Mouse (Mus musculus): Measurements from ENCODE around the gene Pih1d1.
"Not testable (repeated sequence)": the region's sequence is repeated elsewhere in the genome, so short reads cannot be mapped to it uniquely, and the experiment has no call there.

Gene Pih1d1

GRCm38 (mm10) chr7:45154096-45154992, at the start of gene Pih1d1, which contains the start of gene Aldh16a1:
Gene Pih1d1, plus strand, starts transcription at chr7:45154303.
Gene Aldh16a1, minus strand, starts transcription at chr7:45154584.
- DNase-seq (ENCODE audit: low read depth, low spot score), result peak; percentile 90

DNA sequence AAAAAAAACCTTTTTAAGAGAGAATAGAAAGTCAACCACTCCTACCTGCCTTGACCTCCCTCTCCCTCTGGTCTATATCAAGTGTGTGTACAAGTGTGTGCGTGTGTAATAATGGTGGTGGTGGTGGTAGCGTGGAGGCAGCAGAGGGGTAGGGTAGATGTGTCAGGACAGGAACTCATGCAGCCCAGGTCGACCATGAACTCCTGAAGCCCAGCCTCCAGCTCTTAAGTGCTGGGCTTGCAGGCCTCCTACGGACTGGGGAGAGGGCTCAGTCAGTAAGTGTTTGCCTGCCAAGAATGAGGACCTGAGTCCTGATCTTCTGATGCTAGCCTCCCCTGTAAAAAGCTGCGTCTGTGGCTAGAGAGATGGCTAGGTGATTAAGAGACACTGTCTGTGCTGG, 49.2 kb upstream of the Pih1d1 start:
- DNase-seq (ENCODE audit: low read depth, low spot score), result no peak

DNA sequence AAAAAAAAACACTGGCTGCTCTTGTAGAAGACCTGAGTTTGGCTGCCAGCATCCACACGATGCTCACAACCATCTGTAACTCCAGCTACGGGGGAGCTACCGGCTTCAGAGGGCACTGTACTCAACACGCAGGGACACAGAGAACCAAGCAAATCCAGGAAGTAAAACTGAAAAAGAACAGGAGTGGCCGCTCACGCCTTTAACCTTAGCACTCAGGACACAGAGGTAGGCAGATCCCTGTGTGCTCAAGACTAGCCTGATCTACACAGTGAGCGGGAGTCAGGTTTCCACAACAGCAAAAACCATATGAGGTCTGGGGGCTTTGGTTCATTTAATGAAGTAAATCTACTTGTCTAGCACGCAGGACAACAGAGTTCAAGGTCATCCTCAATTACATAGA, 48.6 kb upstream of the Pih1d1 start:
- no peak for DNase-seq (ENCODE audit: low read depth, low spot score)

DNA sequence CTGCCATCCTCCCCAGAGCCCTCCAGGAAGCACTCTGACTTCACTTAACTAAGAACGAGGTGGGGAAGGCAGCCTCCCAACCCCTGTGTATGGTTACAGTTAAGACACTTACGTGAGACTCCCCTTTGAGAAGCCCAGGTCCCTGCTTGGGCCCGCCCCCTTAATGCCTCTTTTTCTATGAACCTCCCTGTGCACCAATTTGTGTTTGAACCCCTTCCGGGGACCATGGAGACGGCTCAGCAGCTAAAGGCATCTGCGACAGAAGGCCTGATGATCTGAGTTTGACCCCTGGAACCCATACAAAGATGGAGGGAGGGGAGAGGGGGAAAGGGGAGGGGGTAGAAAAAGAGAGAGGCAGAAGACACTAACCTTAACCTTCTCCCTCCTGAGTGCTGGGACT, 47.7 kb upstream of the Pih1d1 start:
- DNase-seq (ENCODE audit: low read depth, low spot score), result no peak

- no peak for DNase-seq (ENCODE audit: low read depth, low spot score)
Observed at GRCm38 (mm10) chr7:45107052-45107645, 47.0 kb upstream of the Pih1d1 start.

DNA sequence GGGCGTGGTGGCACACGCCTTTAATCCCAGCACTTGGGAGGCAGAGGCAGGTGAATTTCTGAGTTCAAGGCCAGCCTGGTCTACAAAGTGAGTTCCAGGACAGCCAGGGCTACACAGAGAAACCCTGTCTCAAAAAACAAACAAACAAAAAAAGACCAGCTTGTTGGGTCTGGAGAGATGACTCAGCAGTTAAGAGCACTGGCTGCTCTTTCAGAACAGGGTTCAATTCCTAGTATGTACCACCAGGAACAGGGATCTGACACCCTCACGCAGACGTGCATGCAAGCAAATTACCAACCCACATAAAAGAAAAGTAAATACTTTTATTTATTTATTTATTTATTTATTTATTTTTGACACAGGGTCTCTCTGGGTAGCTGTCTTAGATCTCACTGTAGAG, 44.0 kb upstream of the Pih1d1 start:
- not testable (repeated sequence) for DNase-seq (ENCODE audit: low read depth, low spot score)

- DNase-seq (ENCODE audit: low read depth, low spot score), result no peak
Observed at GRCm38 (mm10) chr7:45111940-45112339, 42.2 kb upstream of the Pih1d1 start.

DNA sequence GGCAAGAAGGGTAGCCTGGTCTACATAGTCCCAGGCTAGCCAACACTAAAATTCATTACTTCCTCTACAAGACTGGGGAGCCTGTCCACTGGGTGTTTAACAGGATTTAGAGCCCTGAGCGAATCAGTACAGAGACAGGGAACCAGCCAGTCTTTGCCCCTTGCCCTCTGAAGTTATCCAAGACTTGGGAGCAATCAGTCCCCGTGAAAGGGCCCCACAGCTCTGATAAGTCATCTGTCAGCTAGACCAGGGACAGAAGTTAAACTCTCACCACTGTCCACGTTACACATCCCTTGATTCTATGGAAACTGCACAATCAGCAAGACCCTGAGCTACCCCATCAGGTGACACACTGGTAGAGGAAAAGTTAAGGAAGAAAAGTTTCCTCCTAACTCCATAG, 41.6 kb upstream of the Pih1d1 start:
- DNase-seq (ENCODE audit: low read depth, low spot score), result no peak

DNA sequence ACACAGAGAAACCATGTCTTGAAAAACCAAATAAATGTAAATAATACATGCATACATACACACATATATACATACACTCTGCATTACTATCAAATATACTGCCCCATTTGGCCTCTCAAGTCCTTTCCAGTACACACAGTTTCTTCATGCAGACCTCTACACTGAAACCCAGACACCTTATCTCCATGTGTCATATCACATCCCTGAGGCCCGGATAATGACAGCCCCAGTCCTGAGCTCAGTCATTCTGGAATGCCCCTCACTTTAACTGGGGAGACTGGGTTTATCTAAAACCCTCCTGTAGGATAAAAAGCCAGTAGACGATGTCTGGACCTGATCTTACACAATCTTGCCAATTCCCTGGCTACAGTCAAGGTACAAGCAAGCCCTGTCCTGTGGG, 40.6 kb upstream of the Pih1d1 start:
- no peak for DNase-seq (ENCODE audit: low read depth, low spot score)

DNA sequence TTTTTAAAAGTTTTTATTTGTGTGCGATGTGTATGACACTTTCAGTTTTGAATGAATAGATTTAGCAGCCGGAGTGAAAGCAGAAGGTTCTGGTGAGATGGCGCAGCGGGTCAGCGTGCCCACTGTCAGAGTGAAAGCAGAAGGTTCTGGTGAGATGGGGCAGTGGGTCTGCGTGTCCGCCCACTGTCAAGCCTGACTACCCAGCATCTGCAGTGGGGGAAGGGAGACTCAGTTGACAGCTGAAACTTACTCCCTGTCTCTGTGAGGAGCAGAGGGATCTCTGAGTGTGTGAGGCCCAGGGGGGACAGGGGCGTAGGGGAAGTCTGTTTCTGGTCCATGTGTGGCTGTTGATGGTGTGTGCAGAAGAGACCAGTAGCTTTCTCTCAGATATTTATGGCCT, 36.5 kb upstream of the Pih1d1 start:
- no peak for DNase-seq (ENCODE audit: low read depth, low spot score)

DNA sequence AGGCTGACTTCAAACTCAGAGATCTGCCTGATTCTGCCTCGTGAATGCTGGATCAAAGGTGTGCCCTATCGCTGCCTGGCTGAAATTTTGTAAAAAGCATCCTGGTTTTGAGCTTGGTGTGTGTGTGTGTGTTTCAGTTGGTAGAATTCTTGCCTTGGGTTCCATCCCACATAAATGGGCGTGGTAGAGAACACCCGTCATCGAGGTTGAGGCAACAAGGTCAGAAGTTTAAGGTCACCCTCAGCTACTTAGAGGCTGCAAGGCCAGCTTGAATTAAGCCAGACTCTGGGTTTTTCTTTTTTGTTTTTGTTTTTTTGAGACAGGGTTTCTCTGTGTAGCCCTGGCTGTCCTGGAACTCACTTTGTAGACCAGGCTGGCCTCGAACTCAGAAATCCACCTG, 35.8 kb upstream of the Pih1d1 start:
- DNase-seq (ENCODE audit: low read depth, low spot score), result no peak

DNA sequence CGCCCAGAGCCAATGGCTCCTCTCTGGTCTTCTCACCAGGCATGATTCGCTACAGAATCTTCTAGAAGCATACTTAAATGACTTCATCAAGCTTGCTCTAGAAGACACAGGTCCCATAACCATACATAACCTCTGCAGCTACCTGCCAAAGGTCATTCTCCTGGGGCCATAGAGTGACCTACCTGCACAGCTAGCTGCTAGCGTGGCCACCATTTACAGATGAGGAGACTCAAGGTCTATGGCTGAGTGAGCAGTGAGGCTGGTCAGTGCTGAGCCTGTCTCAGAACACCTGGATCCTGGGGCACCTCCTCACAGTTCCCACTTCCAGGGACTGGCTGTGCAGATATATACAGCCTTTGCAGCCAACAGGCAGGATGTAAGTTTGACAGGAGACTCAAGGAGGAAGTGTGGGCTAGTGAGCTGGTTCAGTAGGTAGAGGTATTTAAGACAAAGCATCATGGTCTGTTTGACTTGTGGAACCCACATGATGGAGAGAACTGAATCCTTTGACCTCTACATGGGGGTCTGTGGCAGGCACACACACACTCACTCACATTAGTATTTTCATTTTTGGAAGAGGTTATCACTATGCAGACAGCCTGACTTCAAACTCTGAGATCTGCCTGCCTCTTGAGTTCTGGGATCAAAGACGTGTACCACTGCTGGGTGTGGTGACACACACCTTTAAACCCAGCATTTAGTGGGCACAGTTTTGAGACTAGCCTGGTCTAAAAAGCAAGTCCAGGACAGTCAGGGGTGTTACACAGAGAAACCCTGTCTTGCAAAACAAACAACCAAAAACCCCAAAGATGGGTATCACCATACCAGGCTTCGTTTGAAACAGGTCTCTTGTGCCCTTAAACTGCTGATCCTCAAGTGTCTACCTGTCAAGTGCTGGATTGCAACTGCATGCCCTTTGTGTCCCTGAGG, 34.1 kb upstream of the Pih1d1 start:
- no peak for DNase-seq (ENCODE audit: low read depth, low spot score)

- DNase-seq (ENCODE audit: low read depth, low spot score), result no peak
Observed at GRCm38 (mm10) chr7:45121404-45121803, 32.7 kb upstream of the Pih1d1 start.

DNA sequence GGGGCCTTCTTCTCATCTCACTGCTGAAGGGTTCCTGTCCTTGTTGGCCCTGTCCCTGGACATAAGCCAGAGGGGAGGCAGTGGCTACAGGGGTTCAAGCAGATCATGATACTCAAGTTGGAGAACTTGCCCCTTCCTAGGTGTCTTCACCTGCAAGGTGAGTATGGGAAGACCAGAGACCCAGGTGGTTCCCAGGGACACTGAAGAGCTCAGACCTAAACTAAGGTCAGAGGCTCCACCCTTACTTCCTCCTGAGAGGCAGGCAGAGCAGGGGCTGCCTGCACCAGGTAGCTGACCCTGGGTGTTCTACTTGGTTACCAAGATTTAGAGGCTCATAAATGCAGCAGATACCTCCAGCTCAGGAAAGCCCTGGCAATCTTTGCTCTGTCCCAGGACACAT, 32.1 kb upstream of the Pih1d1 start:
- DNase-seq (ENCODE audit: low read depth, low spot score), result no peak

DNA sequence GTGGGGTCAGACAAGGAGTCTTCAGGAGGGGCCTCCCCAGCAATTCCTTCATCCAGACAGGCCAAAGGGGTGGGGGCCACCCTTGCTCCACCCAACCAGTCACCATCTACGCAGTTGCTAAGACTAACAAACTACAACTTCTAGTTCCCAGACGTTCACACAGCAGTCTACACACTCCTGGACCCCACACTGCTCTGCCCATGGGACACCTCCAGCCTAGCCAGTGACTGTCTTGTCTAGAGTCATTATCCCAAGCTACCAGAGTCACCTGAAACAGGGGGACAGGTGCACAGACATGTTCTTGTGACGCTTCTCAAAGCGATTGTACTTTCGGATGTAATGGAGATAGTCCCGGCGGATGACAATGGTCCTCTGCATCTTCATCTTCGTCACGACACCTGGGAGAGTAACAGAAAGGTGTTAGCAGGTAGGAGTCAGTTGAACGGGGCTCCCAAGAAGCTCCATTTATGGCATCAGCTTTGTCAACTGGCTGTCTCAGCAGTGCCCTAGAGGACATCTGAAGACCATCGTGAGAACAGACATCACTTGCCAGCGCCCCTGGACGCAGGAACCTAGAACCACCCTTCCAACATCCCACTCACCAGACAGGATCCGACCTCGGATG, 31.4 kb upstream of the Pih1d1 start:
- DNase-seq (ENCODE audit: low read depth, low spot score), result no peak

DNA sequence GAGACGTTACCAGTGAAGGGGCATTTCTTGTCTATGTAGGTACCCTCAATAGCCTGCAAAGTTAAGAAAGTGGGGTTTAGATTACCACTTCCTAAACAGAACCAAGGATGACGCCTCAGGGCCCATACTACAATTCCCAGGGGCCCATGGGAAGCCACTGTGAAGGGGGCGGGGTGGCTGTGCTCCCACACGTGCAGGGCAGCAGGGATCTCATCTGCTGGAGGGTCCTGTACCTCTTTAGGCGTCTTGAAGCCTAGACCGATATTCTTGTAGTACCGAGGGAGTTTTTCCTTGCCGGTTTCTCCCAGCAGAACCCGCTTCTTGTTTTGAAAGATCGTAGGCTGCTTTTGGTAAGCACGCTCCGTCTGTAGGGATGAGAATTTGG, 30.9 kb upstream of the Pih1d1 start:
- DNase-seq (ENCODE audit: low read depth, low spot score), result no peak

GRCm38 (mm10) chr7:45124224-45125143, 29.6 kb upstream of the Pih1d1 start, which contains the start of gene Rps11:
Gene Rps11, minus strand, starts transcription at chr7:45124439.
- peak; percentile 99 for DNase-seq (ENCODE audit: low read depth, low spot score)

DNA sequence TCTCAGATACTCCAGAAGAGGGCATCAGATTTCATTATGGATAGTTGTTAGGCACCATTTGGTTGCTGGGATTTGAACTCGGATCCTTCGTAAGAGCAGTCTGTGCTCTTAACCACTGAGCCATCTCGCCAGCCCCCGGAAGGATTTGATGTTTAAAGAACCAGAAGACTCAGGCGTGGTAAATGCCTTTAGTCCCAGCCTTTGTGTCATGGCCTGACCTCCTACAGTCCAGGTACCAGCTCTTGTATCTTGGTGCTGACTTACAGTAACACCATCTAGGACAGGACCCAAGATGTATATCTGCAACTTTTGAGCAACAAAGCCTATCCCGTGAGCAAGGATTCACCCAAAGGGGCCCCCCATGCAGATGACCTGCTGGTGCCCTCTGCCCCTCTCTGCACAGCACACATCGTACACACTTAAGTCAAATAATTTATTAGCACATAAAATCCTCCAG, 28.9 kb upstream of the Pih1d1 start:
- no peak for DNase-seq (ENCODE audit: low read depth, low spot score)

DNA sequence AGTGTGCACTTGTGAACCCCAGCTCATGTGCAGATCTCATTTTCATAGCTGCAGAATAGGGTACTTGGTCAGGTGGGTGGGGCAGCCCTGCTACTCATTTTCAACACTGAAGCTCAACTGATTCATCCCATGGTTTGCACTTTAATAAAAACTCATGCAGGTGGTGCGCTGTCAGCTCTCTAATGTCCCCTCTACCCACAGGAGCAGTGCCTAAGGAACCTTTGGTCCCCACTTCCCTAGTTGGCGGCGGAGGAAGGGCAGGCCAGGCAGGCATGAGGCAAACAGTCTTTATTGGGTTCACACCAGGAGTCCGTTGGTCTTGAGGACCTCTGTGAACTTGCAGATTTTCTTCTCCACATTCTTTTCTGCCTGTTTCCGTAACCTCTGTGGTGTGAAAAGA, 28.5 kb upstream of the Pih1d1 start:
- not testable (repeated sequence) for DNase-seq (ENCODE audit: low read depth, low spot score)

- no peak for DNase-seq (ENCODE audit: low read depth, low spot score)
Observed at GRCm38 (mm10) chr7:45126147-45126843, 27.8 kb upstream of the Pih1d1 start.
